Mouse (Mus musculus) lung, embryonic 14.5 days (tissue): ENCODE data around the gene Capn1. TPM values are rescaled to one million over a fixed set of nuclear protein-coding genes. Genes with fewer than 3 reads are reported as not detected.
A peak's percentile ranks its signal among the peaks of the same experiment; 100 is the strongest.

ENCODE experiments used
- ATAC-seq: fragments of 200-750 bp; cut with Nextera tagmentation; 2 replicates; pipeline ENCODE4 v1.8.0; 2017; ENCODE audit warnings: mild to moderate bottlenecking, moderate TSS enrichment, moderate library complexity; ENCODE audit not compliant: insufficient read depth
- DNase-seq: peaks from one replicate; pipeline ENCODE4 v3.0.0-alpha.2; 2015
- H3K27ac ChIP-seq: fragments of 300-500 bp; sonication (generic); 2 replicates; pipeline ENCODE4 v1.5.1; 2014; ENCODE audit warnings: low read depth, mild to moderate bottlenecking, moderate library complexity
- H3K27me3 ChIP-seq: fragments of 300-500 bp; sonication (generic); 2 replicates; pipeline ENCODE4 v1.6.1; 2014; ENCODE audit warnings: low read length, control low read depth; ENCODE audit not compliant: insufficient read depth
- H3K36me3 ChIP-seq: fragments of 300-500 bp; sonication (generic); 2 replicates; pipeline ENCODE4 v1.6.1; 2014; ENCODE audit warnings: control low read depth; ENCODE audit not compliant: insufficient read depth
- H3K4me1 ChIP-seq: fragments of 300-500 bp; sonication (generic); 2 replicates; pipeline ENCODE4 v1.6.1; 2014; ENCODE audit warnings: antibody characterized with exemption, control low read depth; ENCODE audit not compliant: insufficient read depth
- H3K4me2 ChIP-seq: fragments of 300-500 bp; sonication (generic); 2 replicates; pipeline ENCODE4 v1.6.1; 2014; ENCODE audit warnings: mild to moderate bottlenecking
- H3K4me3 ChIP-seq: fragments of 300-500 bp; sonication (generic); 2 replicates; pipeline ENCODE4 v1.5.1; 2014; ENCODE audit warnings: low read depth, low read length
- H3K9ac ChIP-seq: fragments of 300-500 bp; sonication (generic); 2 replicates; pipeline ENCODE4 v1.6.1; 2014
- H3K9me3 ChIP-seq: fragments of 300-500 bp; sonication (generic); 2 replicates; pipeline ENCODE4 v1.6.1; 2016; ENCODE audit warnings: low read depth, low read length, control low read depth
- CTCF ChIP-seq: IDR thresholded peaks from 2 replicates; pipeline ENCODE4 v1.5.1; 2016; ENCODE audit warnings: antibody characterized with exemption, low read depth
- WGBS: fragments of 180-500 bp; shearing (Covaris S2); extraction: QIAGEN DNeasy Blood & Tissue Kit; methylation state at CpG from one replicate; pipeline ENCODE4 v1.1.7; 2014; 5-methylcytosine and 5-hydroxymethylcytosine counted together
- polyA plus RNA-seq: library from polyadenylated mRNA; unstranded; fragments of >200 nt; fragmentation: Nextera tagmentation; extraction: Ambion mirVana; gene quantifications from 2 replicates; pipeline ENCODE4 v1.2.1, GENCODE M21; 2014

Gene Capn1
- polyA plus RNA-seq, 1 experiment from 2014 or later: 9.6 TPM

DNA sequence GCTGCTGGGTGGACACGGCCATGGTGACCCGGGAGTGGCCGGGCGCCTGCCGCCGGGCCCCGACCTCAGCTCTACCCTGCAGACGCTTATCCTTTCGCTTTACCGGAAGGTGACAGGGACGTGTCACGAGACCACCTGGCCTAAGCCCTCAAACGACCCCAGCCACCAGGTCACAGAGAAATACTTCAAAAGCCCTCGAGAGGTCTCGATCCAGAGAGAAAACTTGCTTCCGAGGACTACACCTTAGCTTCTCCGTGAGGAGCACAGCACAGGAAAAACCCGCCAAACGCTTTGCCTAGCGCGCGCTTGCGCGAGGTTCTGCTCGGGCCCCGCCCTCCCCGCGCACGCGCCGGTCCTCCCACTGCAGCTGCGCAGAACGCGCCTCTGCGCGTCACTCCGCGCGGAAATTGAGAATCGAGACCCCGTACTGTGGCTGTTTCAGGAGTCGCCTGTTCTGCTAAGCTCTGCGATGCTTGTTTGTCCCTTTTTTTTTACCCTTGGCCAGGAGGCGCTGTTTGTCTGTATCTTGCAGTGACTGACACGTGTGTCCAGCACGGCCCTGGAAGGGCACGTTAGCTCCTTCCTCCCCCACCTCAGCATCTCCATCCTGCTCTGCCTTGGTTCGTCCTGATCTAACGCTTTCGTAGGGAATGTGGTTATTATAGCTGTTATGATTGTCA lies 51.7 kb downstream of the Capn1 start, which contains the start of gene Pola2:
Gene Pola2, minus strand, starts transcription at position 320 of the 680 bp plus-strand sequence.
- TF ChIP-seq CTCF: peak; percentile 4; the same call in 1 of the 2 replicates
- H3K4me2 ChIP-seq: peak within 1 kb of the TSS; percentile 69
- DNase-seq: peak; percentile 95
- peak within 1 kb of the TSS; percentile 70 for H3K27ac ChIP-seq
- H3K4me1 ChIP-seq: peaks cover 3% of the 10 kb centered on the region; the same call in 1 of the 2 replicates
- no peaks in the 10 kb centered on the region for H3K9me3 ChIP-seq
- H3K27me3 ChIP-seq: no peaks in the 10 kb centered on the region
- peak within 1 kb of the TSS; percentile 82 for H3K4me3 ChIP-seq
- peak within 1 kb of the TSS; percentile 82 for H3K9ac ChIP-seq
- WGBS: under 1% methylated on average over 50 of the region's 50 CpGs
- ATAC-seq: peak; percentile 91
- H3K36me3 ChIP-seq: peaks cover 25% of the 10 kb centered on the region

DNA sequence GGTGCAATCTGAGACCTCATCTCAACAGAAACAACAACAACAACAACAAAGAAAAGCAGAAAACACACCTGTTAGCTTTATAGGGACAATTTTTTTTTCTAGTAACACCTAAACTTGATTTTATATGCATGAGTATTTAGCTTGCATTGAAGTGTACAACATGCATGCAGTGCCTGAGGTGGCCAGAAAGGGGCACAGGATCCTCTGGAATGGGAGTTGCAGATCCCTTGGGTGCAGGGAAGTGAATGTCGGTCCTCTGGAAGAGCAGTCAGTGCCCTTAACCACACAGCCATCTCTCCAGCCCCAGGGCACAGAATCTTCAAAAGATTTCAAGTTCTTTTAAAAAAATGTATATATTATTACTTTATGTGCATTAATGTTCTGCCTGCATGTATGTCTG lies 53.0 kb downstream of the Capn1 start:
- TF ChIP-seq CTCF: peak; percentile 50
- Histone ChIP-seq H3K4me3 (peak overlapping the region; percentile 82), H3K9me3 (no peaks in the 10 kb centered on the region), H3K27ac (no peak overlapping the region), H3K36me3 (peaks cover 39% of the 10 kb centered on the region), H3K4me2 (peak overlapping the region; percentile 69), H3K9ac (peak overlapping the region; percentile 82), H3K4me1 (peaks cover 3% of the 10 kb centered on the region; the same call in 1 of the 2 replicates), H3K27me3 (no peaks in the 10 kb centered on the region)
- WGBS: 18% methylated on average over 1 of the region's 1 CpGs
- DNase-seq (no peak), ATAC-seq (no peak)

DNA sequence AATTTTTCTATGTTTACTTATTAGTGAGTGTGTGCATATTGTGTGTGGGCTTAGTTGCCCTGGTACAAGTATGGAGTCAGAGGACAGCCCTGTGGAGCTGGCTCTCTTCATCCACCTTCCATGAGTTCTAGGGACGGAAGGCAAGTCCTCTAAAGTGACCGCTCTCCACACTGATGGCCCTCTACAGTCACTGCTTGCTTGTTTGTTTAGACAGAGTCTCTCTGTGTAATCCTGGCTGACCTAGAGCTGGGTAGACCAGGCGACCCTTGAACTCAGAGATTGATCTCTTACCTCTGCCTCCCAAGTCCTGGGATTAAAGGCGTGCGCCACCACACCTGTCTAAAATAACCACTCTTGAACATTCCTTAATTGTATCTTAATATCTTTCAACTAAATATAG lies 58.3 kb downstream of the Capn1 start:
- DNase-seq (no peak), ATAC-seq (no peak)
- Histone ChIP-seq H3K4me1 (no peaks in the 10 kb centered on the region; the same call in 1 of the 2 replicates), H3K4me2 (no peak overlapping the region), H3K4me3 (no peak overlapping the region), H3K27ac (no peak overlapping the region), H3K36me3 (peaks cover 83% of the 10 kb centered on the region), H3K27me3 (no peaks in the 10 kb centered on the region), H3K9ac (no peak overlapping the region), H3K9me3 (no peaks in the 10 kb centered on the region)
- no peak for TF ChIP-seq CTCF
- WGBS: 79% methylated on average over 5 of the region's 5 CpGs

DNA sequence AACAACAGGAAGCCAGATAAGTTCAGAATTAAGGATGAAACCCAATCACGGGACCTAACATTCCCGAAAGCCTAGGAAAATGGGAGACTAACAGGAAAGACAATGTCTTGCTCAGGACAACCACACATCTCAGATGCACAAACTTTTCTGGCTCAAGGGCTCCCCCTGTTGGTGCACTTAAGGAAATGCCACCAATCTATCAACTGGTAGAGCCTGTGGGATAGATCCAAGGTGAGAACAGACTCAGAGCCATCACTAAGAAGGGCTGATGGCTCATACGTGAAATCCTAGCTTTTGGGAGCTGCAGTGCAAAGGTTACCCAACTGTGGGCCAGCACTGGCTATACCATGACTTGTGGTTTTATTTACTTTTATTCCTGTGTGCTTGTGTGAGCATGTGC lies 59.0 kb downstream of the Capn1 start:
- H3K36me3 ChIP-seq: peaks cover 89% of the 10 kb centered on the region
- no peak overlapping the region for H3K27ac ChIP-seq
- peak; percentile 95 for TF ChIP-seq CTCF

DNA sequence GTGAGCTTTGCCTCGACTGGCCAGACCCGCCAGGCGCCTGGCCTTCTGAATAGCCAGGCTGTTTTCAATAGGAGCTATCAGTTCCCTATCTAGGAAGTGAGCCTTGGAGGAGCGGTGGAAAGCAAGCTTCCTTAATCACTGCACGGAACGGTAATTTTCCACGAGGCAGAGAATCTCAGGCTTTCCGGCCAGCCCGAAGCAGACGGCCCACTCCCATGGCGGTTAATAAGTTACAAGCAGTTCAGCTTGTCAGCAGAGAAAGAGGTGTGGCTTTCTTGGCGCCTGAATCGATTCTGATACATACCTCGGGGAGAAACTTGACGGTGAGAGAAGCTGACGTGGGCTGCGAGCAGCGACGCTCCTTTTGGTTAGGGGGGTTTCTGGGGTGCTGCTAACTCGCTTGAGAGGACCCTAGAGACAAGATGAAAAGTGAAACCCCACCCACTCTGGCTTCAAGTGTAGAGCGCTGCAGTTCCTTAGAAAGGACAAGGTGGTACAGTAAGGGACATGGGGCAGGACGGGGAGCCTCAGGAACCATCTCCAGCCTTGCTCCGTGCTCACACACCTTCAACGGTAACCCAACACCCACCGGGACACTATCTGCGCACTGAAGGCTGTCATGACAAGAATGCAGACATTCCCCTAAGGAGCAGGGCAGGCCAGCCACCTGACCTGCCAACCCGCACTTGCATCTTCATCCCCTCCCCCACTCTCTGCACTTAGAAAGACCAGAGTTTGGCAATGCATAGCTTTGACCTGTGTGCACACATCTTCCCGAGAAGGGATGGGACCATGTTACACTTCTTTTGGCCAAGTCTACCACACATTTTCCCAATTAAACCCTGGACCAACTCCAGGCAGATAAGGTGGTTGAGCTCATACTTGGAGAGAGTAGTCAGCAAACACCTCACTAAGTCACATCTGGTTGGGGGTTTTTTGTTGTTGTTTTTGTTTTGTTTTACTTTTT lies 59.7 kb downstream of the Capn1 start:
- H3K27ac ChIP-seq: peak overlapping the region; percentile 58; the same call in 1 of the 2 replicates
- ATAC-seq: 0 out of 2 replicates have a peak, but pooled peaks have one; percentile 19
- H3K4me2 ChIP-seq: peak overlapping the region; percentile 36
- peaks cover 89% of the 10 kb centered on the region for H3K36me3 ChIP-seq
- H3K9me3 ChIP-seq: no peaks in the 10 kb centered on the region
- 52% methylated on average over 28 of the region's 28 CpGs for WGBS
- no peak for TF ChIP-seq CTCF
- no peaks in the 10 kb centered on the region for H3K27me3 ChIP-seq
- H3K4me1 ChIP-seq: no peaks in the 10 kb centered on the region; the same call in 1 of the 2 replicates
- H3K4me3 ChIP-seq: no peak overlapping the region
- no peak overlapping the region for H3K9ac ChIP-seq
- DNase-seq: peak; percentile 61

More for the DNA sequence above, 59.0 kb downstream of the Capn1 start:
- Histone ChIP-seq H3K27me3 (no peaks in the 10 kb centered on the region), H3K9ac (no peak overlapping the region), H3K4me1 (no peaks in the 10 kb centered on the region; the same call in 1 of the 2 replicates), H3K9me3 (no peaks in the 10 kb centered on the region), H3K4me3 (no peak overlapping the region), H3K4me2 (no peak overlapping the region)
- ATAC-seq: peak; percentile 58; the same call in 1 of the 2 replicates
- DNase-seq: peak; percentile 90
- 12% methylated on average over 3 of the region's 3 CpGs for WGBS

DNA sequence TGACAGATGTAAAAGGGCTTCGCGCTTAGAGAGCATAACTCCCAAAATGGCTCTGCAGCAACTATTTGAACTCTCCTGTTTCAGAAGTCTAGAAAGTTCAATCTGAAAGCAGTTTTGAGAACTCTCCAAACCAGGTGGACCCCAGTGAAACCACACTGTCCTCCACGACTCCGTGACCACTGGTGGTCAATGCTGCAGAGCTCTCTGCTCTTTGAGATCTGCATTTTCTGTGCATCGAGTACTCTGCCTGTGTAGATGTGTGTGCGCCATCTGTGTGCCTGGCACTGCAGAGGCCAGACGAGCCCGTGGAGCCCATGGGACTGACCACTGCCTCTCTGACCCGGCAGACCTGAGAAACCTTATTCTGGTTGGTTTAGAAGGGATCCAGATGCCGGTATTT lies 60.8 kb downstream of the Capn1 start:
- Histone ChIP-seq H3K4me1 (no peaks in the 10 kb centered on the region; the same call in 1 of the 2 replicates), H3K9ac (no peak overlapping the region), H3K27me3 (no peaks in the 10 kb centered on the region), H3K36me3 (peaks cover 90% of the 10 kb centered on the region), H3K4me2 (no peak overlapping the region), H3K27ac (no peak overlapping the region), H3K4me3 (no peak overlapping the region), H3K9me3 (no peaks in the 10 kb centered on the region)
- no peak for DNase-seq
- no peak for ATAC-seq
- 88% methylated on average over 10 of the region's 10 CpGs for WGBS
- TF ChIP-seq CTCF: no peak
